Mouse (Mus musculus): Measurements from ENCODE around the gene Nrm. TPM values are rescaled to one million over a fixed set of nuclear protein-coding genes. Genes with fewer than 3 reads are reported as not detected.

The Nrm gene
- total RNA-seq, 2 experiments from 2014 or later: 6.0 to 11.8 TPM

DNA sequence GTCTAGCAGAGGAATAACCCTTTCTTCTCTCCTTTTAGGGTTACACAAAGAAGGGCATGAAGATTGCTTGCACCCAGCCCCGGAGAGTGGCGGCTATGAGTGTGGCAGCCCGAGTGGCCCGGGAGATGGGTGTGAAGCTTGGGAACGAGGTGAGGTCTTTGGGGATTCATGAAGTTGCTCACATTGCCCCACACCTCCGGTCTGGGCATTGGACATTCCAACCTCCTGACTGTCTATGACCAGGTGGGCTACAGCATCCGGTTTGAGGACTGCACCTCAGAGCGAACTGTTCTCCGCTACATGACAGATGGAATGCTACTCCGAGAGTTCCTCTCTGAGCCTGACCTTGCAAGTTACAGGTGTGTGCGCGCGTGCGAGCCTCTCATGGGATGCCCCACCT lies 22.7 kb downstream of the Nrm start:
- intact Hi-C loops (cut with DNase I): no loop called here

DNA sequence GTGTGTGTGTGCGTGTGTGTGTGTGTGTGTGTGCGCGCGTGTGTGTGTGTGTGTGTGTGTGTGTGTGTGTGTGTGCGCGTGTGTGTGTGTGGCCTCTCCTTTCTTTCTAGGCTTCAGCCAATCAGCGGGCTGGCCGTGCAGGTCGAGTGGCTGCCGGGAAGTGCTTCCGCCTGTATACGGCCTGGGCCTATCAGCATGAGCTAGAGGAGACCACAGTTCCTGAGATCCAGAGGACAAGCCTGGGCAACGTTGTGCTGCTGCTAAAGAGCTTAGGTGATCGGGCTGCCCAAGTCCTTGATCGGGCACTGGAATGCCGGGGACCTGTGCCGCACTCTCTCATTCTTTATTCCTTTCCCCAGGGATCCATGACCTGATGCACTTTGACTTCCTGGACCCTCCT lies 26.6 kb downstream of the Nrm start:
- intact Hi-C loops (cut with DNase I): no loop called here
- no peak for DNase-seq (ENCODE audit: extremely low spot score in 1 of 2, low spot score in 2 of 2)

More for the DNA sequence above, 22.7 kb downstream of the Nrm start:
- DNase-seq (ENCODE audit: extremely low spot score in 1 of 2, low spot score in 2 of 2): no peak

DNA sequence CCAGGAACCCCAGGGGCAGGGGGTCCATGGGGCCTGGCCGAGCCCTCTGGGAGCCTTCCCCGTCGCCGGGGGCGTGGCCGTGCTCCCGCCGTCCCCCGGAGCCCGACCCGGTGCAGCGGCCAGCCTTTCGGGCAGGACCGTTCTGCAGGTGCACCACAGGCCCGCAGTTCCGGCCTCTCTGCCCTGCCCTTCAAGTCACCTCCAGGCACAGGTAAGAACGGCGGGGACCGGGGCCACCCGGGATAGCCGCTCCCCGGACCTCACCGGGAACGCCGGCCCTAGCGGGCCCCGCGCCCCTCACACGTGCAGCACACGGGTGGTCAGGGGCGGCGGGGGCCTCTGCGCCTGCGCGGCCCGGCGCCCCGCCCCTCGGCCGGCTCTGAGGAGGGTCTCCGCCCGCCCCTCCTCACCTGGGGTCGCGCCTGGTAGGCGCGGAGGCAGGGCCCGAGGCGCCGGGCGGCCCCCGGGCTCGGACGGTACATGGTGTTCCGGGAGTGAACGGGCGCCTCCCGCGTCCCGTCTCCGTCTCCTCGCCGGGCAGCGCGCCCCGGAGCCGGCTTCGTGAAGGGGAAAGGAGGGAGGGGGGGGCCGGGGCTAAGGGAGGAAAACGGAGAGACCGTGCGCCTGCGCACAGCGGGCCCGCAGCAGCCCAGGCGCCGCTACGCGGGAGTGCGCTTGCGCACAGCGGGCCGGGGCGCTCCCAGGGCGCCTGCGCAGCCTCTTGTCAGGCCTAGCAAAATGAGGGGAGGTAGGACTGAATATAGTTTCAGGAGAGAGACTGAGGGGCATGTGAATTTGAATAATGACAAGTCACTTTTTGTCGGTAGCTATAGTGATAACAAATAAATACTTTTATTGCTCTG lies 35.9 kb downstream of the Nrm start, which contains the start of gene 2310061I04Rik:
TSS of gene 2310061I04Rik (minus strand) at position 651 of the 863 bp plus-strand sequence.
- intact Hi-C loops (cut with DNase I): no loop called here
- DNase-seq (ENCODE audit: extremely low spot score in 1 of 2, low spot score in 2 of 2): peak; percentile 87 to 93

DNA sequence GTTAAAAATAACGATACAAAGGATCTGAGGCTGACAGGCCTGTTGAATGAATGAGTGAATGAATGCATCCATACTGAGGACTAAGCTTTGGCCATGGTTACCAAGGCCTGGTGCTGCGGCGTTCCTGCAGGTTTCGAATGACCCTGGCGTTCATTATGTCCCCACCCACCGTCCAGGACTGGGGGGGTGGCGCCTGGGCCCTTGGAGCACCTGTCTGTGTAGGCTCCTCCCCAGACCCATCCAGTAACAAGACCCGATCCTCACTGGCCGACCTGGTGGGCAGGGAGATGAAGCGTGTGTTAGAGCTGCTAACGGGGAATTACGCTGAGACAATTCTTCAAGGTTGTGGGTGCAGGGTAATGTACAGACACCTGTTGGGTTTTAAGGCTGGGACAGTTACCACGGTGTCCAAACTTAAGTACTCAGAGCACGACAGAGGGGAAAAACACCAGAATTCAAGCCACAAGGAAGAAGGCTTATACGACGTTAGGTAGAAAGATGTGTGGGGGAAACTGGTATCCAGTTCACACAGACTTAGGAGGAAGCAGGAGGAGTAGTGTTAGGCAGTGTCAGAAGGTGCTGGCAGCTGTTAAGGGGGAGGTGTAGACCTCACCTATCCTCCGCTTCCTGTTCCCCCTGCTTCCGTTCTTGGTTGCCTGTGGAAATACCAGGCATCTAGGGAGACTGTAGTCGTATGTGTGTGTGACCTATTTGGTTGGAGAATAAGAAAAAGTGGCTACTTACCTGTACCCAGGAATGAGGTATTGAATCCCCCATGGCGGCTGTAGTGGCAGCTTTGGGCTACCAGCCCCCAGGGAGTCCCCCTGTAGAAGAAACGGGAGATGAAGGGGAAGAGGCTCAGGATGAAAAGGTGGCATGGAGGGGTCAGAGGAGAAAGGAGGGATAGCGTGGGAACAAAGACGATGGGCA lies 36.8 kb downstream of the Nrm start:
- intact Hi-C loops (cut with DNase I): no loop called here
- DNase-seq (ENCODE audit: extremely low spot score in 1 of 2, low spot score in 2 of 2): no peak

DNA sequence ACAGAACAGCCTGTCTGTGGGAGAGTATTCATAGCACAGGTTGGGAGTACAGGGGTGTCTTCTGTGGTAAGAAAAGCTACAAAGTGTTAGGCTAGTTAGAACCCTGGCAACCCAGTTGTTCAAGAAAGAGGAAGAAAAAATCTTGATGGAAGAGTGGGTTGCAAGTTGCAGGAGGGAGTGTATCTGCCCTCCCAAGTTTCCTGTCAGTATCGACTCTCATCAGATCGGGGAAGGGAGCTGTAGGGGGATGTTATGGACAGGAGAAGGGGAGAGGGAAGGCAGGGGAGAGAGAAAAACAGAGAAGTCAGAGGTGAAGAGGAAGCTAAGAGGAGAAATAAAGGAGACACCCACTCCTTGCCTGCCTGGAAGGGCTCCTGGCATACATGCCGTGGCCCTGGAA lies 39.5 kb downstream of the Nrm start:
- intact Hi-C loops (cut with DNase I): no loop called here
- no peak for DNase-seq (ENCODE audit: extremely low spot score in 1 of 2, low spot score in 2 of 2)

DNA sequence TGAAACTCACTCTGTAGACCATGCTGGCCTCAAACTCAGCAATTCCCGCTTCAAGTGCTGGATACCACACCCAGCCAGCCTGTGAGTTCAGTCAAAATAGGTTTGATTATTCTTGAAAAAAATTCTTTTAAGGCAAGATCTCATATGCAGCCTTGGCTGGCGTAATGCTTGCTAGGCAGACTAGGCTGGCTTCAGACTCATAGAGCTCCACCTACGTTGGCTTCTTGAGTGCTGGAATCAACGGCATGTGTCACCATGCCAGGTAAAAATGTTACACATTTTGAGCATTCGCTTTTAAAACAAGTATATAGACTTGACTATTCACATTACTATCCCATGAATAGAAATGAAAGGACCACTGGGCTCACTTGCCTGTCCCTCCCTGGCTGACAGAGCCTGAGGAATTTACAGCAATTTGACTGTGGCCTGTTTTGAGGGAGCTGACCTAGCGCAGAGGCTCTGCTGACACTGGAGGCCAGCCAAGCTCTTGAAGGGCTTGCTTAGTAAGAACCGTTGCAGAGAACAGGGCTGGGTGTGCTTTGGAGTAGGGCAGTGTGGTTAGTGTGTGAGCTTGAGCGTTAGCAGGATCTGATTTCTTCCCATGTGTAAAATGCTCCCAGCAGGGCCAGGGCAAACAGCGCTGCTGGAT lies 42.3 kb downstream of the Nrm start:
- peak in 1 of 2 experiments; percentile 81 for DNase-seq (ENCODE audit: extremely low spot score in 1 of 2, low spot score in 2 of 2)
- intact Hi-C loops (cut with DNase I): no loop called here

DNA sequence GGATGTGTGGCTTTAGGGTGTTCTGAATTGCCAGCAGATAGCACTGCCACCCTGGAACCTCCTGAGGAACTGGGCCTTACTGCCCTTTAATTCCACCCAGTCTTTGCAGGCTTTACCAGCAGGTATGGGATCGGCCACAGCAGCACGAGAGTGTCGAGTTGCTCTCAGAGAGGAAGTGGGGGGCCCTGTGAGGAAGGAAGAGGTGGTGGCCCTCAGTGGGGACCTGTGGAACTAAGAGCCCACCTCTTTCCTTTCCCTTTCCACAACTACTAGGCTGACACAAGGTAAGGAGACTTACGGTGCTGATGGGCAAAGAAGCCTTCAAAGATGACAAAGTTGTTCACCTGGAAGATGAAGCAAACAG lies 42.9 kb downstream of the Nrm start:
- DNase-seq (ENCODE audit: extremely low spot score in 1 of 2, low spot score in 2 of 2): no peak

DNA sequence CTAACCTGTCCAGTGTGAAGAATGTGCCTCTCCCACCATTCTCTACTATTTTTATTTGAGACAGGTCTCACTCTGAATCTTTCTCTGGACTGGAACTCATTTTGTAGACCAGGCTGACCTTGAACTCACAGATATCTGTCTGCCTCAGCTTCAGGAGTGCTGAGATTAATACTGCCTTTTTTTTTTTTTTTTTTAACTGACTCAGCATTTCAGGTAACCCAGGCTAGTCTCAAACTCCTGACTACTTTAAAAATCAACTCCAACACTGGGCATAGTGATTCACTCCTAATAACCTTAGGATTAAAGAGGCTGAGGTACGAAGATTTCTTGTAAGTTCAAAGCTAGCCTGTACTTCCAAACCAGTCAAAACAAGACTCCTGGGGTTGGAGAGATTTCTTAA lies 44.5 kb downstream of the Nrm start:
- intact Hi-C loops (cut with DNase I): no loop called here
- DNase-seq (ENCODE audit: extremely low spot score in 1 of 2, low spot score in 2 of 2): no peak

More for the DNA sequence above, 42.9 kb downstream of the Nrm start:
- intact Hi-C loops (cut with DNase I): no loop called here

DNA sequence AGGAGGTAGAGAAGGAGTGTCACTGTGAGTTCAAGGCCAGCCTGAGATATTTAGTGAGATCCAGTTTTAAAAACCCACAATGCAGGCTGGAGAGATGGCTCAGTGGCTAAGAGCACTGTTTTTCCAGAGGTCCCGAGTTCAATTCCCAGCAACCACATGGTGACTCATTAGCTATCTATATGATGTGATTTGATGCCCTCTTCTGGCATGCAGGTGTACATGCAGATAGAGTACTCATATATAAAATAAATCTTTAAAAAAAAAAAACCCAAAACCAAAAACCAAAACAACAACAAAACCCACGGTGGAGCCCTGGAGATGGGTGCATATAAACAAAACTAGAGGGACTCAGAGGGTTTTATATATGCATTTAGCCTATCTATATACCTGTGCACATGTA lies 46.5 kb downstream of the Nrm start:
- DNase-seq (ENCODE audit: extremely low spot score in 1 of 2, low spot score in 2 of 2): no peak
- intact Hi-C loops (cut with DNase I): no loop called here

DNA sequence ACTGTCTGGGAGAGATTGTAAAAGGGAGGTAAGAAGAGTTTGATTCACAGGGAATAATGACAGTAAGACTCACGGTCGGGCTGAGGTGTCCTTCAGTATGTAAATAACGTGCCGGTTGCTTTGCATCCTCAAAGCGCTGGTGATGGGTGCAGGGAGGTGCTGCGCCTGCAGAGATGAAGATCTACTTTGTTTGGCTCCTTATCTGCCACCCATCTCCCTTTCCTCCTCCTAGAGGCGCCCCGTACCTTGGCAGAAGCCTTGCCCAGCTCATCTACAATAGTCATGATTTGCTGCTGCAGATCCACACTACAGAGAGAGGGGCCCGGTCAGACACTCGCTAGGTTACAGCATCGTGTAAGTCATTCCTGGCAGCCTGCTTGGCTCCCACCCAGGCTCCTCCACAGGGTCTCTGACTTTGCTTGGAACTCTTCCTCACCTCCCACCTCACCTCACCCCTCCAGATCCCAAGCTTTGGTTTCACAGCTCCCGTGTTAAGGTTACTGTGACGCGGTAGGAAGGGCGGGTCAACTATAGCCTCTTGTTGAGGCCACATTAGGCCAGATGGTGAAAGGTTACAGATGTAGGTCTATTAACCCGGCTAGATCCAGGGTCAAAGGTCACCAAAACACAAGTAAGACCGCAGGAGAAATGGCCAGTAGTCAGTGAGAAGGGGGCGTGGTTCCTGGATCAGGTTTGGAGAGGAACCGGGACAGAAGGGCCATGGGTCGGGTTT lies 48.2 kb downstream of the Nrm start:
- DNase-seq (ENCODE audit: extremely low spot score in 1 of 2, low spot score in 2 of 2): no peak

DNA sequence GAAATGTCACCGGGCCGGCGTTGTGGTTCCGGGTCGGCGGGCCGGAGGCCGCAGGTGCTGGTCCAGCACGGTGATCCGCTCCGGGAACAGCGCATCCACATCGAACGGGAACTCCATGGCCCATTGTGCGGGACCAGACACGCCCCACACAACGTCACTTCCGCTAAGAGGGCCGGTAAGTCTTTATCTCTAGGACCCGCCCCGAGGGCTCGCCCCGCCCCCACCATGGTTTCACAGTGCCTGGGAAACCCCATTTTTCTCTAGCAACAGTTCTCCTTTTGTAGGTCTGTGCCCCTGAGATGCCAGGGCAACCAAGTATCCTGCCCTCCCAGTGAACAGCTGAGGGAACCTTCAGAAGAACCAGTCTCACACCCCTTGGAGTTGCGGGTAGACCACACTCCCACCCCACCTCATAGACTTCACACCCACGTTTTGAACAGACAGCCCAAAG lies 48.8 kb downstream of the Nrm start, which contains the start of gene Atat1:
TSS of gene Atat1 (minus strand) at position 157 of the 451 bp plus-strand sequence.
- intact Hi-C loops (cut with DNase I): no loop called here
- peak; percentile 92 to 98 for DNase-seq (ENCODE audit: extremely low spot score in 1 of 2, low spot score in 2 of 2)

More for the DNA sequence above, 48.2 kb downstream of the Nrm start:
- intact Hi-C loops (cut with DNase I): no loop called here

DNA sequence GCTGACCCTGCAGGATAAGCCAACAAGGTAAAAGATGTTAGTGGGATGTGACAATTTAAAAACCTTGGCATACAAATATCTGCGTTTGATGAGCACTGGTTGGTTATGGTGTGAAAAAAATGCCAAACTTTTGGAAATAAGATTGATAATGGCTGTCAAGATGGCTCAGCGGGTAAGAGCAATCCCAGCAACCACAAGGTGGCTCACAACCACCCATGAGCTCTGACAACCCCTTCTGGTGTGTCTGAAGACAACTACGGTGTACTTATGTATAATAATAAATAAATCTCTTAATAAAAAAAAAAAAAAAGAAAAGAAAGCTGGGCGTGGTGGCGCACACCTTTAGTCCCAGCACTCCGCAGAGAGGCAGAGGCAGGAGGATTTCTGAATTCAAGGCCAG lies 53.9 kb downstream of the Nrm start:
- DNase-seq (ENCODE audit: extremely low spot score in 1 of 2, low spot score in 2 of 2): no peak
- intact Hi-C loops (cut with DNase I): no loop called here

Small RNA genes within 50 kb of the gene (microRNA-seq; reads per million reads assigned to microRNA genes)
- 2.0 reads per million for gene Gm28033

Other genes starting within 250 kb of the Nrm start
- gene Gm9573, start 234.7 kb upstream of the Nrm start, total RNA-seq (2021): not detected
- gene Mucl3, start 217.6 kb upstream of the Nrm start, total RNA-seq (2021): not detected
- gene Vars2, start 193.7 kb upstream of the Nrm start, total RNA-seq (2021): 10 to 100 TPM; 31.2 to 42.6 TPM
- 10 to 100 TPM; 23.5 to 24.1 TPM for gene Gtf2h4, start 187.6 kb upstream of the Nrm start, total RNA-seq (2021)
- 10 to 100 TPM; 39.6 to 40.1 TPM for gene Ddr1, start 156.7 kb upstream of the Nrm start, total RNA-seq (2021)
- 1 to 10 TPM; 5.4 to 5.8 TPM for gene Ier3, start 39.6 kb upstream of the Nrm start, total RNA-seq (2021)
- 100 to 1,000 TPM; 171 to 178 TPM for gene Flot1, start 38.1 kb upstream of the Nrm start, total RNA-seq (2021)
- gene Tubb5, start 23.0 kb upstream of the Nrm start, total RNA-seq (2021): 1,000 to 10,000 TPM; 1,429 to 1,573 TPM
- 10 to 100 TPM; 12.5 to 19.1 TPM for gene Mdc1, start 19.8 kb upstream of the Nrm start, total RNA-seq (2021)
- gene Ppp1r18, start 4.3 kb downstream of the Nrm start, total RNA-seq (2021): 10 to 100 TPM; 20.6 to 23.6 TPM
- 10 to 100 TPM; 29.1 to 31.0 TPM for gene Dhx16, start 18.5 kb downstream of the Nrm start, total RNA-seq (2021)
- gene 2310061I04Rik, start 36.1 kb downstream of the Nrm start, total RNA-seq (2021): 10 to 100 TPM; 61.5 to 72.4 TPM
- 100 to 1,000 TPM; 105 to 111 TPM for gene Atat1, start 48.8 kb downstream of the Nrm start, total RNA-seq (2021)
- 10 to 100 TPM; 50.4 to 52.0 TPM for gene Mrps18b, start 55.1 kb downstream of the Nrm start, total RNA-seq (2021)
- 10 to 100 TPM; 57.2 to 66.5 TPM for gene Ppp1r10, start 55.1 kb downstream of the Nrm start, total RNA-seq (2021)
- 10 to 100 TPM; 73.5 to 78.0 TPM for gene Abcf1, start 108.4 kb downstream of the Nrm start, total RNA-seq (2021)
- 100 to 1,000 TPM; 133 to 141 TPM for gene Gnl1, start 118.5 kb downstream of the Nrm start, total RNA-seq (2021)
- 10 to 100 TPM; 64.3 to 66.3 TPM for gene Prr3, start 118.9 kb downstream of the Nrm start, total RNA-seq (2021)
- under 1 TPM; 0.49 to 0.57 TPM for gene H2-T24, start 159.2 kb downstream of the Nrm start, total RNA-seq (2021)
- gene H2-T23, start 171.5 kb downstream of the Nrm start, total RNA-seq (2021): 1 to 10 TPM; 2.3 to 2.7 TPM
- 1 to 10 TPM; 5.7 to 6.1 TPM for gene H2-T22, start 181.4 kb downstream of the Nrm start, total RNA-seq (2021)
- gene Gm6034, start 181.6 kb downstream of the Nrm start, total RNA-seq (2021): not detected
- not detected for gene Gm11127, start 197.1 kb downstream of the Nrm start, total RNA-seq (2021)